Mouse (Mus musculus): Measurements from ENCODE around the gene Nod2. TPM values are rescaled to one million over a fixed set of nuclear protein-coding genes. Genes with fewer than 3 reads are reported as not detected.

Gene Nod2
- total and polyA plus RNA-seq, 3 experiments = 0.22 to 0.50 TPM; not detected in 1

- TF ChIP-seq SIN3A (IDR thresholded peaks at IDR 0.05; ENCODE audit: low read length) (no peak), TCF12 (IDR thresholded peaks at IDR 0.05; ENCODE audit: low read depth, low read length) (no peak), MAFK (IDR thresholded peaks at IDR 0.05; ENCODE audit: borderline replicate concordance, low read depth, low read length) (no peak), MEF2A (IDR thresholded peaks at IDR 0.05; ENCODE audit: extremely low read depth, insufficient replicate concordance, low read depth, low read length, poor library complexity, severe bottlenecking) (no peak), ELF1 (IDR thresholded peaks at IDR 0.05; ENCODE audit: low read depth, low read length) (no peak)
- no peak for DNase-seq (ENCODE audit: low read depth, low spot score)
- no peak overlapping the region for H3K4me3 ChIP-seq (ENCODE audit: control insufficient read depth in 1 of 2, insufficient read depth in 1 of 2, low read depth in 2 of 2, low read length in 2 of 2)
Measured at GRCm38 (mm10) chr8:88604065-88605038, 42.8 kb upstream of the Nod2 start.

GRCm38 (mm10) chr8:88605361-88606040, 41.6 kb upstream of the Nod2 start:
- TF ChIP-seq CHD1 (IDR thresholded peaks at IDR 0.05; ENCODE audit: low read depth, low read length) (no peak), RCOR1 (IDR thresholded peaks at IDR 0.05; ENCODE audit: low read depth, low read length) (no peak), CHD2 (IDR thresholded peaks at IDR 0.05; ENCODE audit: low read length) (no peak), ZKSCAN1 (IDR thresholded peaks at IDR 0.05; ENCODE audit: low read depth, low read length) (no peak), ZNF384 (IDR thresholded peaks at IDR 0.05; ENCODE audit: low read depth, low read length) (no peak), E2F4 (IDR thresholded peaks at IDR 0.05; ENCODE audit: borderline replicate concordance, low read depth, low read length) (no peak), ETS1 (IDR thresholded peaks at IDR 0.05; ENCODE audit: low read depth, low read length) (no peak), BHLHE40 (IDR thresholded peaks at IDR 0.05; ENCODE audit: borderline replicate concordance, low read depth, low read length) (no peak), RAD21 (IDR thresholded peaks at IDR 0.05; ENCODE audit: low read depth, low read length) (no peak), MAFK (IDR thresholded peaks at IDR 0.05; ENCODE audit: borderline replicate concordance, low read depth, low read length) (no peak), MEF2A (IDR thresholded peaks at IDR 0.05; ENCODE audit: extremely low read depth, insufficient replicate concordance, low read depth, low read length, poor library complexity, severe bottlenecking) (no peak), MXI1 (IDR thresholded peaks at IDR 0.05; ENCODE audit: low read depth, low read length) (no peak), POLR2A (IDR thresholded peaks at IDR 0.05; ENCODE audit: control insufficient read depth in 1 of 2, insufficient read depth in 1 of 2, low read depth in 1 of 2, low read length in 2 of 2, poor library complexity in 1 of 2) (no peak), MAX (IDR thresholded peaks at IDR 0.05; ENCODE audit: low read length) (no peak), GABPA (IDR thresholded peaks at IDR 0.05; ENCODE audit: low read depth, low read length) (no peak), USF1 (IDR thresholded peaks at IDR 0.05; ENCODE audit: low read depth, low read length) (no peak)
- no peak for DNase-seq (ENCODE audit: low read depth, low spot score)
- Histone ChIP-seq H3K27me3 (ENCODE audit: control insufficient read depth in 1 of 2, insufficient read depth in 2 of 2, low read length in 2 of 2) (no peaks in the 10 kb centered on the region), H3K36me3 (ENCODE audit: control insufficient read depth in 1 of 2, insufficient read depth in 2 of 2, low read length in 2 of 2) (no peaks in the 10 kb centered on the region), H3K9ac (ENCODE audit: control insufficient read depth, low read depth, low read length, poor library complexity, severe bottlenecking) (no peak overlapping the region), H3K9me3 (replicated peaks; ENCODE audit: insufficient read depth, low read length) (no peaks in the 10 kb centered on the region), H3K27ac (ENCODE audit: control insufficient read depth, low read depth, low read length) (no peak overlapping the region), H3K4me3 (ENCODE audit: control insufficient read depth in 1 of 2, insufficient read depth in 1 of 2, low read depth in 2 of 2, low read length in 2 of 2) (no peak overlapping the region), H3K79me2 (ENCODE audit: control insufficient read depth, insufficient read depth, low read length, poor library complexity) (no peaks in the 10 kb centered on the region), H3K4me1 (ENCODE audit: control insufficient read depth in 1 of 2, insufficient read depth in 2 of 2, low read length in 2 of 2) (no peaks in the 10 kb centered on the region)

More at GRCm38 (mm10) chr8:88604065-88605038, 42.8 kb upstream of the Nod2 start:
- Histone ChIP-seq H3K9ac (ENCODE audit: control insufficient read depth, low read depth, low read length, poor library complexity, severe bottlenecking) (no peak overlapping the region), H3K27ac (ENCODE audit: control insufficient read depth, low read depth, low read length) (no peak overlapping the region), H3K9me3 (replicated peaks; ENCODE audit: insufficient read depth, low read length) (no peaks in the 10 kb centered on the region), H3K79me2 (ENCODE audit: control insufficient read depth, insufficient read depth, low read length, poor library complexity) (no peaks in the 10 kb centered on the region), H3K27me3 (ENCODE audit: control insufficient read depth in 1 of 2, insufficient read depth in 2 of 2, low read length in 2 of 2) (no peaks in the 10 kb centered on the region), H3K36me3 (ENCODE audit: control insufficient read depth in 1 of 2, insufficient read depth in 2 of 2, low read length in 2 of 2) (no peaks in the 10 kb centered on the region), H3K4me1 (ENCODE audit: control insufficient read depth in 1 of 2, insufficient read depth in 2 of 2, low read length in 2 of 2) (no peaks in the 10 kb centered on the region)
